Mouse (Mus musculus) heart, embryonic 13.5 days (tissue): ENCODE measurements around the gene Serpina1f. TPM values are rescaled to one million over a fixed set of nuclear protein-coding genes. Genes with fewer than 3 reads are reported as not detected.
"Not testable (repeated sequence)": the region's sequence is repeated elsewhere in the genome, so short reads cannot be mapped to it uniquely, and the experiment has no call there.

Experiments used
- ATAC-seq: fragments of 200-750 bp; cut with Nextera tagmentation; 2 replicates; pipeline ENCODE4 v1.8.0; 2017; ENCODE audit warnings: moderate TSS enrichment; ENCODE audit not compliant: insufficient number of reproducible peaks, low FRiP score, low TSS enrichment; ENCODE audit errors: extremely low read depth
- H3K27ac ChIP-seq: fragments of 300-500 bp; sonication (generic); replicated peaks from 2 replicates; pipeline ENCODE4 v1.5.1; 2015; ENCODE audit warnings: moderate library complexity, mild to moderate bottlenecking, inconsistent platforms
- H3K27me3 ChIP-seq: fragments of 300-500 bp; sonication (generic); replicated peaks from 2 replicates; pipeline ENCODE4 v1.6.1; 2015; ENCODE audit warnings: mild to moderate bottlenecking, inconsistent platforms
- H3K36me3 ChIP-seq: fragments of 300-500 bp; sonication (generic); 2 replicates; pipeline ENCODE4 v1.6.1; 2015; ENCODE audit warnings: mild to moderate bottlenecking, inconsistent platforms
- H3K4me1 ChIP-seq: fragments of 300-500 bp; sonication (generic); 2 replicates; pipeline ENCODE4 v1.6.1; 2015; ENCODE audit warnings: inconsistent platforms
- H3K4me2 ChIP-seq: fragments of 300-500 bp; sonication (generic); 2 replicates; pipeline ENCODE4 v1.6.1; 2015; ENCODE audit warnings: inconsistent platforms, mild to moderate bottlenecking, moderate library complexity
- H3K4me3 ChIP-seq: fragments of 300-500 bp; sonication (generic); 2 replicates; pipeline ENCODE4 v1.5.1; 2015; ENCODE audit warnings: moderate library complexity, mild to moderate bottlenecking, inconsistent platforms
- H3K9ac ChIP-seq: fragments of 300-500 bp; sonication (generic); 2 replicates; pipeline ENCODE4 v1.6.1; 2015; ENCODE audit warnings: inconsistent platforms, mild to moderate bottlenecking, moderate library complexity
- H3K9me3 ChIP-seq: fragments of 300-500 bp; sonication (generic); 2 replicates; pipeline ENCODE4 v1.6.1; 2016; ENCODE audit warnings: inconsistent platforms
- WGBS: fragments of 180-500 bp; shearing (Covaris S2); methylation state at CpG from one replicate; pipeline ENCODE4 v1.1.7; 2015; ENCODE audit warnings: mixed read lengths; 5-methylcytosine and 5-hydroxymethylcytosine counted together
- polyA plus RNA-seq: library from polyadenylated mRNA; unstranded; fragments of >200 nt; fragmentation: Nextera tagmentation; extraction: Ambion mirVana; gene quantifications from 2 replicates; pipeline ENCODE4 v1.2.1, GENCODE M21; 2015

The Serpina1f gene
- polyA plus RNA-seq, 1 experiment from 2014 or later = not detected

- ATAC-seq, H3K4me3 ChIP-seq, H3K4me1 ChIP-seq, H3K27ac ChIP-seq, H3K4me2 ChIP-seq, H3K9ac ChIP-seq, H3K27me3 ChIP-seq, H3K9me3 ChIP-seq, H3K36me3 ChIP-seq: not testable (repeated sequence)
Measured at GRCm38 (mm10) chr12:103662053-103662452, 33.3 kb downstream of the Serpina1f start.

- H3K27me3 ChIP-seq = no peaks in the 10 kb centered on the region
- H3K9me3 ChIP-seq = no peaks in the 10 kb centered on the region
- no peaks in the 10 kb centered on the region for H3K36me3 ChIP-seq
- H3K4me2 ChIP-seq = no peak overlapping the region
- H3K4me3 ChIP-seq = no peak overlapping the region
- no peak overlapping the region for H3K27ac ChIP-seq
- no peaks in the 10 kb centered on the region for H3K4me1 ChIP-seq
- ATAC-seq = no peak
- WGBS = 72% methylated on average over 5 of the region's 5 CpGs
- no peak overlapping the region for H3K9ac ChIP-seq
Measured at GRCm38 (mm10) chr12:103660076-103660475, 35.3 kb downstream of the Serpina1f start.

GRCm38 (mm10) chr12:103659171-103659570 lies 36.2 kb downstream of the Serpina1f start:
- no peak overlapping the region for H3K9ac ChIP-seq
- no peak overlapping the region for H3K4me2 ChIP-seq
- no peaks in the 10 kb centered on the region for H3K9me3 ChIP-seq
- H3K27me3 ChIP-seq = no peaks in the 10 kb centered on the region
- no peak overlapping the region for H3K27ac ChIP-seq
- no peak for ATAC-seq
- no peak overlapping the region for H3K4me3 ChIP-seq
- no peaks in the 10 kb centered on the region for H3K36me3 ChIP-seq
- no peaks in the 10 kb centered on the region for H3K4me1 ChIP-seq
- WGBS = 65% methylated on average over 2 of the region's 2 CpGs

GRCm38 (mm10) chr12:103657991-103658390 lies 37.3 kb downstream of the Serpina1f start:
- no peak for ATAC-seq
- no peaks in the 10 kb centered on the region for H3K36me3 ChIP-seq
- no peaks in the 10 kb centered on the region for H3K27me3 ChIP-seq
- no peaks in the 10 kb centered on the region for H3K4me1 ChIP-seq
- no peak overlapping the region for H3K4me3 ChIP-seq
- 77% methylated on average over 10 of the region's 10 CpGs for WGBS
- H3K4me2 ChIP-seq = no peak overlapping the region
- no peaks in the 10 kb centered on the region for H3K9me3 ChIP-seq
- no peak overlapping the region for H3K27ac ChIP-seq
- H3K9ac ChIP-seq = no peak overlapping the region

GRCm38 (mm10) chr12:103656848-103657626 lies 38.3 kb downstream of the Serpina1f start, which contains the start of gene Serpina6:
Gene Serpina6, minus strand, starts transcription at chr12:103657212.
- WGBS = 69% methylated on average over 9 of the region's 9 CpGs
- H3K4me1 ChIP-seq = no peaks in the 10 kb centered on the region
- no peaks in the 10 kb centered on the region for H3K36me3 ChIP-seq
- no peak within 1 kb of the TSS for H3K27ac ChIP-seq
- H3K4me2 ChIP-seq = no peak within 1 kb of the TSS
- H3K4me3 ChIP-seq = no peak within 1 kb of the TSS
- no peaks in the 10 kb centered on the region for H3K9me3 ChIP-seq
- no peaks in the 10 kb centered on the region for H3K27me3 ChIP-seq
- no peak for ATAC-seq
- H3K9ac ChIP-seq = no peak within 1 kb of the TSS

GRCm38 (mm10) chr12:103655123-103656044 lies 39.9 kb downstream of the Serpina1f start:
- no peaks in the 10 kb centered on the region for H3K4me1 ChIP-seq
- no peak overlapping the region for H3K27ac ChIP-seq
- no peaks in the 10 kb centered on the region for H3K9me3 ChIP-seq
- ATAC-seq = no peak
- WGBS = 76% methylated on average over 7 of the region's 7 CpGs
- H3K36me3 ChIP-seq = no peaks in the 10 kb centered on the region
- no peak overlapping the region for H3K4me2 ChIP-seq
- H3K9ac ChIP-seq = no peak overlapping the region
- no peak overlapping the region for H3K4me3 ChIP-seq
- H3K27me3 ChIP-seq = no peaks in the 10 kb centered on the region

GRCm38 (mm10) chr12:103653836-103654235 lies 41.5 kb downstream of the Serpina1f start:
- Histone ChIP-seq H3K36me3 (no peaks in the 10 kb centered on the region), H3K27me3 (no peaks in the 10 kb centered on the region), H3K4me1 (no peaks in the 10 kb centered on the region), H3K4me2 (no peak overlapping the region), H3K4me3 (no peak overlapping the region), H3K9me3 (0 out of 2 replicates have a peak, but pooled peaks cover 5% of the 10 kb centered on the region), H3K9ac (no peak overlapping the region), H3K27ac (no peak overlapping the region)
- WGBS = 83% methylated on average over 2 of the region's 2 CpGs
- no peak for ATAC-seq

- no peak for ATAC-seq
- H3K4me1 ChIP-seq = no peaks in the 10 kb centered on the region
- H3K36me3 ChIP-seq = no peaks in the 10 kb centered on the region
- H3K9ac ChIP-seq = no peak overlapping the region
- 56% methylated on average over 2 of the region's 2 CpGs for WGBS
- H3K9me3 ChIP-seq = 0 out of 2 replicates have a peak, but pooled peaks cover 5% of the 10 kb centered on the region
- no peak overlapping the region for H3K27ac ChIP-seq
- H3K4me3 ChIP-seq = no peak overlapping the region
- no peaks in the 10 kb centered on the region for H3K27me3 ChIP-seq
- no peak overlapping the region for H3K4me2 ChIP-seq
Measured at GRCm38 (mm10) chr12:103646314-103646713, 49.0 kb downstream of the Serpina1f start.

GRCm38 (mm10) chr12:103644601-103645000 lies 50.7 kb downstream of the Serpina1f start:
- Histone ChIP-seq H3K4me3 (no peak overlapping the region), H3K9me3 (no peaks in the 10 kb centered on the region), H3K27me3 (no peaks in the 10 kb centered on the region), H3K9ac (no peak overlapping the region), H3K27ac (no peak overlapping the region), H3K4me1 (no peaks in the 10 kb centered on the region), H3K4me2 (no peak overlapping the region), H3K36me3 (no peaks in the 10 kb centered on the region)
- ATAC-seq = no peak
- WGBS = 25% methylated on average over 5 of the region's 5 CpGs

- no peak for ATAC-seq
- H3K4me2 ChIP-seq = no peak overlapping the region
- no peaks in the 10 kb centered on the region for H3K4me1 ChIP-seq
- H3K9me3 ChIP-seq = no peaks in the 10 kb centered on the region
- no peaks in the 10 kb centered on the region for H3K36me3 ChIP-seq
- 72% methylated on average over 3 of the region's 3 CpGs for WGBS
- no peak overlapping the region for H3K4me3 ChIP-seq
- H3K9ac ChIP-seq = no peak overlapping the region
- no peak overlapping the region for H3K27ac ChIP-seq
- no peaks in the 10 kb centered on the region for H3K27me3 ChIP-seq
Measured at GRCm38 (mm10) chr12:103643818-103644217, 51.5 kb downstream of the Serpina1f start.

GRCm38 (mm10) chr12:103643336-103643735 lies 52.0 kb downstream of the Serpina1f start:
- Histone ChIP-seq H3K27me3 (no peaks in the 10 kb centered on the region), H3K4me2 (no peak overlapping the region), H3K36me3 (no peaks in the 10 kb centered on the region), H3K4me1 (no peaks in the 10 kb centered on the region), H3K4me3 (no peak overlapping the region), H3K9me3 (no peaks in the 10 kb centered on the region), H3K27ac (no peak overlapping the region), H3K9ac (no peak overlapping the region)
- 0% methylated on average over 2 of the region's 2 CpGs for WGBS
- no peak for ATAC-seq
